Mouse (Mus musculus) urinary bladder, postnatal 25 days (tissue): ENCODE data around the gene Dennd4c.
"Not testable (repeated sequence)": the region's sequence is repeated elsewhere in the genome, so short reads cannot be mapped to it uniquely, and the experiment has no call there.

Experiments
- DNase-seq: peaks from one replicate; pipeline ENCODE4 v3.0.0; 2022; ENCODE audit warnings: low spot score

The Dennd4c gene

DNA sequence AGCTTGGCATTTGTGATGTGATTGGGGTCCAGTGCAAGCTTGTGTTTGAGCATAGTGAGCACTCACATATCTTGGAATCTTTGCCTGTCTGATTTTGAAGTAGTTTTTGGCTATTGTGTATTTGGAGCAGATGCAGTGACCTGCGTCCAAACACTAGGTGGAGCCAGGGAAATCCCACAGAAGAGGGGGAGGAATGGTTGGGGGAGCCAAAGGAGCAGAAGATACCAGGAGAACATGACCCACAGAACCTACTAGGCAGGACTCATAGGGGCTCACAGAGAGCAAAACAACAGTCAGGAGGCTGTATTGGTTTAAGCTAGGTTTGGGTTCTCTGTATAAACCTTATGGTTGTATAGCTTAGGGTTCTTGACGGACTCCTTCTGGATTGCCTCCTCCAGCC lies 62.2 kb downstream of the Dennd4c start:
- no peak for DNase-seq

DNA sequence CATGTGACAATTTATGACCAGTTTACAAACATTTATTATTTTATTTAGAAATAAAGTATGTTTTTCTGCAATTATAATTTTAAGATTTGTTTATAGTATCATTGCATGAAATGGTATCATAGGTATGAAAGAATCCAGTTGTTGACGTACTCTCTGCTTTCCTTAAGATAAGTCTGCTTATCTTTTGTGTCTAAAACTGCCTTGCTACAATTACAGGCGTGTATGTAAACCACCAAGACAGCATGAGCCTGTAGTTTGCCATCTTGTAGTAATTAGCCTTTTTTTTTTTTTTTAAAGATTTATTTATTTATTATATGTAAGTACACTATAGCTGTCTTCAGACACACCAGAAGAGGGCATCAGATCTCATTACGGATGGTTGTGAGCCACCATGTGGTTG lies 66.5 kb downstream of the Dennd4c start:
- no peak for DNase-seq

DNA sequence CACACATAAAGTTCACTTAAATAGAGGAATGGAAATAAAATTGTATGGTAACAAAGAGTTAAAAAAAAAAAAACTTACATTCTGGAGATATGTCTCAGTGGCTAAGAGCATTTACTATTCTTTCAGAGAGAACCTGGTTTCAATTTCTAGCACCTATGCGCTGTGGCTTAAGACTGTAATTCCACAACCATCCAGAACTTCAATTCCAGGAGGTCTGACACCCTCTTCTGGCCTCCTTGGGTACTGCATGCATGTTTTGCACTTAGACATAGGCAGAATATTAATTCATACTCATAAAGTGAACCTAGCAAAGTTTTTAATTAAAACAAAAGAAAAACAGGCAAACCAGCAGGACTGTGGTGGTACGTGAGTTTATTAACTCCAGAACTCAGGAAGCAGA lies 74.8 kb downstream of the Dennd4c start:
- peak; percentile 31 for DNase-seq

DNA sequence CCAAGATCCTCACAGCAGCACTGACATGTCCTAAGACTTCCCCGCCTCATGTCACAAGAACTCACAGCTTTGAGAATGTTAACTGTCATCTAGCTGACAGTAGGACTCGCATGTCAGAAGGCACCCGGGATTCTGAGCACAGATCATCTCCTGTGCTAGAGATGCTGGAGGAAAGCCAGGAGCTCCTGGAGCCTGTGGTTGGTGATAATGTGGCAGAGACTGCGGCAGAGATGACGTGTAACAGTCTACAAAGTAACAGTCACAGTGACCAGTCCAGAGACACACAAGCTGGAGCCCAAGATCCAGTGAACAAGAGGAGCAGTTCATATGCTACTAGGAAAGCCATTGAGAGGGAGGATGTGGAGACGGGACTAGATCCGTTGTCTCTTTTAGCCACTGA lies 76.8 kb downstream of the Dennd4c start:
- DNase-seq = no peak

DNA sequence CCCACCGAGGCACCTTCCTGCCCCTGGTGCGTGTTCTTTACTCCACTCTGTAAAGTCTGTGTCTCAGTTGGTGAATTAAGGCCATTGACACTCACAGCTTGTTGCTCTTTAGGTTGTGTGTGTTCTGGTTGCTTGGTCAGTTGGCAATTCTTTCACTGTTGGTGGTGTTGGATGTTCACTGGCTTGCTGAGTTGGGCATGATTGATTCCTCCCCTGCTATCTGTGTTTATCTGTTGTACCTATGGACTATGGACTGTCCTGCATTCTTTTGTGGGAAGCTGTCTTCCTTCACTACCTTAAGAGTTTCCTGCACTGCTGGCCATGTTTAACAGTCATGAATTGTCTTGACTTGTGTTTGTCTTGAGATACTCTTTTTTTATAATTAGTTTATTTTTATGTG lies 83.5 kb downstream of the Dennd4c start:
- DNase-seq = no peak

DNA sequence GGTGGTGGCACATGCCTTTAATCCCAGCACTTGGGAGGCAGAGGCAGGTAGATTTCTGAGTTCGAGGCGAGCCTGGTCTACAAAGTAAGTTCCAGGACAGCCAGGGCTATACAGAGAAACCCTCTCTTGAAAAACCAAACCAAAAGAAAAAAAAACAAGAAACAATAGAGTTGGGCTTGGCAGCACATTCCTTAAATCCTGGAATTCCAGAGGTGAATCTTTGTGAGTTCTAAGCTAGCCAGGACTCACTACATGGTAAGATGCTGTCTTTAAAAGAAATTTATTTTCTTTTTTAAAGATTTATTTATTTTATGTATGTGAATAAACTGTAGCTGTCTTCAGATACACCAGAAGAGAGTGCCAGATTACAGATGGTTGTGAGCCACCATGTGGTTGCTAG lies 92.8 kb downstream of the Dennd4c start:
- DNase-seq = not testable (repeated sequence)

DNA sequence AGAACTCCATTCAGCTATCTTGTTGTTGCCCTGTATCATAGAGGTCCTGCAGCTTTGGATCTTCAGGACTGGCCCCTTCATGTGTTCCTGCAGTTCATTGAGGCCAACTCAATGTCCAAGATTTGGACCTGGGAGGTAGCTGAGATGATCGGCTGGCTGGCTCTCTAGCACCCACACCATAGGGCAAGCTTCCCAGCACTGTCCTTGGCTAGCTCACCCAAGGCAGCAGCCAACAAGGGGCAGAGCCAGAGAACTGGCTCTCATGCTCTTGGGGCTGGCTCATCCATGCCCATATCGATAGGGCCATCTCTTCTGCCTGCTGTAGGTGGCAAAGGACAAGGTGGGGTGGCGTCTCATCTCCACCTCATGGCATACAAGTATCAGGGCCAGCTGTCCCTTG lies 97.0 kb downstream of the Dennd4c start:
- DNase-seq = no peak

DNA sequence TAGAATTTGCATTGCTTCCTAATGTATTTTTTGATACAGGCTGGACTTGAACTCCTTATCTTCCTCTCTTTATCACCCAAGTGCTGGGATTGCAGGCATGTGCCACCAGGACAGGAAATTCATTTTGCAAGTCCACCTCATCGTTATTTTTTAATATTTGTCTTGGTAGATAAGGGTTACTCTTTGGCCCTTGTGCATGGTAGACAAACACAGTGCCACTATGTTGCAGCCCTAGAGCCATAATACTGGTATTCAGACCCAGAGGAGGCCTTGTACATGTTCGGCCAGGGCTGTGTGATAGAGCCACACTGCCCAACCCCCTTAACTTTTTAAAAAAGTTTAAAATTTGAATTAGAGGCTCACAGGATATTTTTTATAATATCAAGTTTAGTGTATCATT lies 98.9 kb downstream of the Dennd4c start:
- no peak for DNase-seq

DNA sequence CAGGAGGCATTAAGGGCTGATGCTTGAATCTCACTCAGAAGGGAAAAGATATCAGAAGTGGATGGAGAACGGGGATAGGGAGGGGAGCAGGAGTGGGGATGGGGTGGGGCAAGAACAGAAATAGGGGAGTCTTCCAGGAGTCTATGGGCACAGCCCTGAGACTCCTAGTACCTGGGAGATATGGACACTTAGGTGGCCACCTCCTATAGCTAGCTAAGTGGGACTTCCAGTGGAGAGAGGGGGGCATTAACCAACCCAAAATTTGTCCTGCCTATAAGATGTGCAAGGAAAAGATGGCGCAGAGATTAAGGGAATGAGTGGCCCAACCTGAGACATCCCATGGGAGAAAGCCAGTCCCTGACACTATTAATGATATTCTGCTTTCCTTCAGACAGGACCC lies 103.0 kb downstream of the Dennd4c start:
- no peak for DNase-seq

DNA sequence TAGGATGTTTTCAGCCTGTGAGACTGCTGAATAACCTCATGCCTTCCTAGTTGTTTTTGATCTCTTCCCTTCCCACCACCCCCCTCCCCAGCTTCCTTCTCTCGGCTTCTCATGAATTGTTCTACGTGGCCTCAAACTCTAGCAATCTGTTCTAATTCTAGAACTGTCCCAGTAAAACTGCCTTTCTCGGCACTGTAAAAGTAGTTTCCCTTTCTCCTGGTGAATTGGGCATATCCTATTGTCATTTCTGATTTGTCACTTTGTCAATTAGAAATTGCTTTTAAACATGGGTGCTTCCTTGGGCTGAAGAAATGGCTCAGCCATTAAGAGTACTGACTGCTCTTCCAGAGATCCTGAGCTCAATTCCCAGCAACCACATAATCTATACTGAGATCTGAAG lies 103.7 kb downstream of the Dennd4c start:
- DNase-seq = no peak

DNA sequence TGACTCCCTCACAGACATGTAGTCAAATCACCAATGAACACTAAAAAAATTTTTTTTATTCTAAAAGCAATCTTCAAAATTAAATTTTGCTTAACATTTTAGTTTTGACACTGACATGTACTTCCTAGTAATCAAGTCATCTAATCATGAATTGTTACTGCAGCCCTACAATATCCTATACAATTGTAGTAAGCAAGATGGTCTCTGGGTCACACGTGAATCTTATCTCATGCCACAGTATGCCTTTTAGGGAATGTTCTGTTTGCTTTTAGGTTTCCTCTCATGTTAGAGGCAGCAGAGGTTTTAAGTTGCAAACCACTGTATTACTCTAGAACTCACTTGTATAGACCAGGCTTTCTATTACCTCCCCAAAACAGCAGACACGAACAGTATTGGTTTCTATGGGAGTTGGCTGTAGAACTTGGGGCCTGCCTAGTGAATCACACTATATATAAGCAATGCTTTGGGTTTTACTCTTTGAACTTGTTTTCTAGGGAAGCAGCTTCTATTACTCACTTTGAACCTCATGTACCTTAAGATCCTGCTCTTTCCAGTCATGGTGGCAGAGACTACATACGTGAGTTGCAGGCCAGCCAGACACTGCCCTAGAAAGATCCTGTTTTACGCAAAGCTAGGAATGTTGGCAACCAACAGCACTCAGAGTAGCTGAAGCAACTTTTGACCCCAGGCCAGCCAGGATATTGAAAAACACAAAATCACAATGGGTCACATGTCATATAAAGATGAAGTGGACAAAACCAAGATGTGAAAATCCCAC lies 104.6 kb downstream of the Dennd4c start:
- no peak for DNase-seq

DNA sequence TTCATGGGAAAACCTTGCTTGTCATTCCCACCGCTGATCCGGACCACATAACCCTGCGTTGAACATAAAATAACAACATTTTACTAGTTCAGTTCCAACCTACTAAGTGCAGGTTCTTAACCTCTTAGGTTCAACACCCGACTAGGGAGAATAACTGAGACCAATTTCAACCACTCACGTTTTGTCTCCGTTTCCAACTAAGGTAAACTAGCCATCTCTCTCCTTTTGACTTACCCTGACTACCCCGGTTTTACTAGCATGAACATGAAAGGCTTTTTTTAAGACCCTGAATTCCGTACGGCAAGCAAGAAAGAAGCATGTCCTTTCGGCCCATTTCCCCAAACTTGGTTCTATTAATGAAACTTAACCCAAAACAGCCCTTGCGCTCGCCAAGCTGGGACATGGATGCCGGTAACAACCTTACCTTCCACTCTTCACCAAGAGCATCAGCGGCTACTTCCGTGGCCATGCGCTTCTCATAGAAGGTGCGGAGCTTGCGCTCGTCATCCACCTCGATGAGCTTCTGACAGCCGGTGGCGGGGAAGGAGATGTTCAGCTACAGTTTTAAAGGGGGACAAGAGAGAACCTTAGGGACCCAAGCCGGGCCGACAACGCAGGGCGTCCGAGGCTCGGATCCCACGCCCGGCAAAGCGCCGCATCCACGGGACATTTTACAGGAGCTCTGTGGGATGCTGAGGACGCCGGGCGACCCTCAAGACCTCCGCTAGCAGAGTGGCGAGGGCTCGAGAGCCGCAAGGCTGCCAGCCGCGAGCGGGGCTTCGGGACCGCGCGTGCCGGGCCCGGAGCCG lies 108.2 kb downstream of the Dennd4c start:
- no peak for DNase-seq

DNA sequence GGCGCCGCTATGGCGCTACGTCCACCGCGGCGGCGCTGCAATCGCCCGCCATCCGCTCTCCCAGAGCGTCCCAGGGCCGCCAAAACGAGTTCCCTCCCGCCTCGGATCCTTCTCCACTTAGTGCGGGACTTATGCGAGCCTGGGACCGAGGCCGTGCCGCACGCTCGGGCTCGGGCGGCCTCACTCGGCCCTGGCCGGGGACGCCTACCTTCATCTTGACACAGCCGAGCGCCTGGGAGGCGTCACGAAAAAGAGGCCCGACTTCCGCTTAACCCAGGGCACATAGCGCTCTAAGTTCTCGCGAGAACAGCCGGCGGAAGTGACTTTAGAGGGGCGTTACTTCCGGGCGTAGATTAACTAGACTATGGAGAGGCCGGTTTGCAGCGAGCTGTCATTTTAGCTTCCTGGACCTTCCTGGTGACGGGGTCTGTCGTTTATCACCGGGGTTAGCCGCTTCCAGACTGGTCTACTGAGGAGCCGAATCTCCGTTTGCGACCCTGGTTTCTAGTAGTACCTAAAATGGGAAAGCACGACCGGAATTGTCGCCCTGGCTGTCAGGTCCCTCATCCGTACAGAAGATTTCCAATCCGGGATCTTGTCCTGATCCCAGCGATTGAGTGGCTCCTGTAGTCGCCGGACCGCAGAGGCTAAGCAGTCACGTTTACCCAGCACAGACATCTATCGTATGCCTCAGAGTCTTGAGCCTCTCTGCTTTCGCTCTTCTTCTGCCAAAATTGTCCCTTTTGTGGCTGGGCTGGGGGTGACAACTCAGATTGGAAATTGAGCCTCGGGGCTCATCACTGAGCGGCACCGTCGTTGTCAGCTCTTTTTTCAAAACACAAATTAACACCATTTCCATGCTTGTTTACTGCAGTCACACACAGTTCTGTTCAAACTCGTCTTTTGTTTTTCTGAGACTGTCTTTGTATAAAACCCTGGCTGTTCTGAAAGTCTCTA lies 109.0 kb downstream of the Dennd4c start, which contains the start of gene Rps6:
Gene Rps6, minus strand, starts transcription at position 300 of the 957 bp plus-strand sequence.
- peak; percentile 94 for DNase-seq

DNA sequence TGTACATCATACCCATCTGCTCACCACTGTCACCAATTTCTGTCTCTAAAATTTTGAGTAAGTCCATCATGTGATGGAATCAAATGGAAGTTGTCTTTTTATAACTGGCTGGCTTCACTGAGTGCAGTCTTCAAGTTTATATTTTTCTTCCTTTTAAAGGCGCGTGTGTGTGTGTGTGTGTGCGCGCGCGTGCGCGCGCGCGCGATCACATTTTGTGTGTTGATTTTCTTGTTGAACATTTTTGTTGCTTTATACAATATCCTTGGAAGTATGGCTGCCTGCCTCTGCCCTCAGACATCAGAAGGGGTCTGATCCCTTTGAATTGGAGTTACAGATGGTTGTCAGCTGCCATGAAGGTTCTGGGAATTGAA lies 109.7 kb downstream of the Dennd4c start:
- DNase-seq = no peak

DNA sequence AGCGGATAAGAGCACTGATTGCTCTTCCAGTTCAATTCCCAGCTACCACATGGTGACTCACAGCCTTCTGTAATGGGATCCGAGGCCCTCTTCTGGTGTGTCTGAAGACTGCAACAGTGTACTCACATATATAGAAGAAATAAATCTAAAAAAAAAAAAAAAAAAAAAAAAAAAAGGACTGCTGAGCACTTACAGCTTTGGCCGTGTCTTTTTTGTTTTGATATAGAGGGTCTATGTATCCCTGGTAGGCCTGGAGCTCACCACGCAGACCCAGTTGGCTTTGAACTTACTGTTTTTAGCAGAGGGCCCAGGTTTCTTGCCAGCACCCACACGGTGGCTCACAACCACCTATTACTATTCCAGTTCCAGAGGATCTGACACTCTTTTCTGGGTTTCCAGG lies 115.7 kb downstream of the Dennd4c start:
- no peak for DNase-seq

DNA sequence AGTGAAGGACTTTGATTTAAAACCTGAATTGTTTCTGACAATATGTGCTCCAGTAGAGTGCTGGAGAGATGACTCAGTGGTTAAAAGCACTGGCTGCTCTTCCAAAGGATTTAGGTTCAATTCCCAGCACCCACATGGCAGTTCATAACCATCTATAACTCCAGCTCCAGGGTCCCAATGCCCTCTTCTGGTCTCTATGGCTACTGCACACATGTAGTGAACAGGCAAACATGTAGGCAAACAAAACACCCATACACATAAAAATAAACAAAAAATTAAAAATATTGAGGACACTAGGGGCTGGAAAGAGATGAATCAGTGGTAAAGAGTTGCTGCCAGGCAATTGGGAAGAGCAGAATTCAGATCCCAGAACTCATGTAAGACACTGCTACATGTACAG lies 123.6 kb downstream of the Dennd4c start:
- no peak for DNase-seq

DNA sequence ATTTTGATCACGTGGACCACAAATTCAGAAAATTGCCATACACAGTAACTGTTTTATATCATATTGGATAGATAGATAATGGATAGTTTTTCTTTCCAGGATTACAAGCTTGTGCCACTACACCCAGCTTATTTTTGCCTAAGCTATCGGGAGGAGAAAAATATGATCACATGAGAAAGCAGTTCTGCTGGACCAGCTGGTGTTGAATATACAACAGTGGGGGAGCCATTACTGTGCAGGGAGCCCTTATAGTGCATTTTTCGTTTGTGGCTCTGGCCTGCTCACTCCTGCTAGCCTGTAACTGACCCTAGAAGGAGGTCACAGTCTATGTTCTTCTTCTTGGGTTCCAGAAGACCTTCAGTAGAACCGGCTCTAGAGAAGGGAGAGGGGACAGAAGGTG lies 124.7 kb downstream of the Dennd4c start:
- DNase-seq = no peak

DNA sequence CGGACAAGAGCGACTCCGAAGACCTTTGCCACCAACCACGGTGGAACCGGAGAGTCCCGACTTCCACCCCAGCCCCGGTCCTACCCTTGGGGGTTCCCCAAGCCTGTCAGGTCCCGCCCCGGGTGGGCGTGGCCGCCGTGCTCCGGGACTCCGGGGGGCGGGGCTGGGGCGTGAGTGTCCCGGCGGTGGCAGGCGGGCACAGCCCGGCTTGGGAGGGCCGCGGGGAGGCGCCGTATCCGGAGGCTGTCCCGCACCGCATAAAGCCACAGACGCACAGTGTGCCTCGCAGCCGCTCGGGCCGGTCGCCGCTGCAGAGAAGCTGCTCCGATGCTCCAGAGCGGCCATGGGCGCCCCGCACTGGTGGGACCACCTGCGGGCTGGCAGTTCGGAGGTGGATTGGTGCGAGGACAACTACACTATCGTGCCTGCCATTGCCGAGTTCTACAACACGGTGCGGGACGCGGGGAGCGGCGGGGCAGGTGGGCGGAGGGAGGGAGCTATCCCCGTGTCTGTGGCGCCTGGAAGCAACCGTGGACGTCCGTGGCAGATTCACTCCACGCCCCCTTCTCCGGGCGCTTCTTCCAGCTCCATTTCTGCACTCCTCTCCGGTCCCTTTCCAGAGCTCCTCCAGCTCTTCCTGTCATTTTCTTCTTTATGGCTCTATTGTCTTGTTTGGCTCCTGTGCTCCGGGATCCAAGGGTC lies 125.9 kb downstream of the Dennd4c start, which contains the start of gene Acer2:
Gene Acer2, plus strand, starts transcription at position 251 of the 702 bp plus-strand sequence.
- peak; percentile 95 for DNase-seq

DNA sequence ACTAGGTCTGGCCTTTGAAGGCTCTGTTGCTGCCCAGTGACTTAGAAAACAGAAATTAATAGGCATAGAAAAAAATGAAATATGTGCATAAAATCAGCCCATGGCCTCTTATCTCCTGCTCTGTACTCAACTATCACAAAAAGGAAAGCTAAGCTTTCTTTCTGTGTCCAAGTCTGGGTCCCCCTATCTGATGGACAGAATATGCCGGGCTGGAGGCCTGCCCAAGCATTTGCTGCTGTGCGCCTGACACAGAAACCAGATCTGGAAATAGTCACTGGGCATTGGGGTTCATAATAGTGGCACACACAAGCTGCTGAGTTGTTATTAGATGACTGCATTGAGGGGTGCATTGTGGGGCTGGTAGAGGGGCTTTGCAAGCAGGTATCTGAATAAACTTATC lies 131.1 kb downstream of the Dennd4c start:
- DNase-seq = no peak

DNA sequence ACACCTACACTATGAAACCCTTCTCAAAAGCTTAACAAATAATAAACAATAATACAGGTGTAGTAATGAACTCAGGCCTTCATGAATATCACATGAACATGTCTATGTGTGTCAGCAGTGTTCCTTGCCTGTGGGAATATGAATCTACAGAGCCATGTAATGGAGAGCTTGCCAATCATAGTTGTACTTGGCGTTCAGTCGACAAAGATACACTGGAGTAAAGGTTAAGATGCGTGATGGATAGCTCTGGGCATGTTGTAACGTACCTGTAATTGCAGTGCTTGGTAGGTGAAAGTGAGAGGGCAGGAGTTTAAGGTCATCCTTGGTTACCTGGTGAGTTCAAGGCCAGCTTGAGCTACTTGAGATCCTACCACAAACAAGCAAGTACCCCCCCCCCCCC lies 132.8 kb downstream of the Dennd4c start:
- no peak for DNase-seq

DNA sequence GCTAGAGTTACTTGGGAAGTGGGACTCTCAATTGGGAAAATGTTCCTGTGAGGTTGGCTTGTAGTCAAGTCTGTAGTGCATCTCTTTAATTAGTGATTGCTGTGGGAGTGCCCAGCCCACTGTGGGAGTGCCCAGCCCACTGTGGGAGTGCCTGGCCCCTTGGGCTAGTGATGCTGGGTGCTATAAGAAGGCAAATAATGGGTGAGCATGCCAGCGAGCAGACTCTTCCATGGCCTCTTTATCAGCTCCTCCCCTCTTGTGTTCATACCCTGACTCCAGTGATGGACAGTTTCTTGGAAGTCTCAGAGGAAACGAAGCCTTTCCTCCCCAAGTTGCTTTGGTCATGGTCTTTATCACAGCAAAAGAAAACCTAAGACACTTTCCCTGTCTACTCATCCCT lies 134.1 kb downstream of the Dennd4c start:
- no peak for DNase-seq

DNA sequence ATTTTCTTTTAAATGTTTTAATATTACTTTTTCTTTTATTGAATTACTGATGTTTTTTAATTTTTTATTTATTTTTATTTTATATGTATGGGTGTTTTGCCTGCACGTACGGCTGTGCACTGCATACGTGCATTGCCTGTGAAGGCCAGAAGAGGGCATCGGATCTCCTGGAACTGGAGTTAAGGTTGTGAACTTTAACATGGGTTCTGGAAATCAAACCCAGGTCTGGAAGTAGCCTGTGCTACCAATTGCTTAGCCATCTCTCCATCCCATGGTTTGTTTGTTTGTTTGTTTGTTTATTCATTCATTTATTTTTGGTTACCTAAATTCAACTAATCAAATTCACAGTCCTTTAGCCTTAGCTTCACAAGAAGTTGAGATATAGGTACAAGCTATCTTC lies 136.6 kb downstream of the Dennd4c start:
- DNase-seq = no peak
